Mouse (Mus musculus): Measurements from ENCODE around the gene Zmym4.

Gene Zmym4

DNA sequence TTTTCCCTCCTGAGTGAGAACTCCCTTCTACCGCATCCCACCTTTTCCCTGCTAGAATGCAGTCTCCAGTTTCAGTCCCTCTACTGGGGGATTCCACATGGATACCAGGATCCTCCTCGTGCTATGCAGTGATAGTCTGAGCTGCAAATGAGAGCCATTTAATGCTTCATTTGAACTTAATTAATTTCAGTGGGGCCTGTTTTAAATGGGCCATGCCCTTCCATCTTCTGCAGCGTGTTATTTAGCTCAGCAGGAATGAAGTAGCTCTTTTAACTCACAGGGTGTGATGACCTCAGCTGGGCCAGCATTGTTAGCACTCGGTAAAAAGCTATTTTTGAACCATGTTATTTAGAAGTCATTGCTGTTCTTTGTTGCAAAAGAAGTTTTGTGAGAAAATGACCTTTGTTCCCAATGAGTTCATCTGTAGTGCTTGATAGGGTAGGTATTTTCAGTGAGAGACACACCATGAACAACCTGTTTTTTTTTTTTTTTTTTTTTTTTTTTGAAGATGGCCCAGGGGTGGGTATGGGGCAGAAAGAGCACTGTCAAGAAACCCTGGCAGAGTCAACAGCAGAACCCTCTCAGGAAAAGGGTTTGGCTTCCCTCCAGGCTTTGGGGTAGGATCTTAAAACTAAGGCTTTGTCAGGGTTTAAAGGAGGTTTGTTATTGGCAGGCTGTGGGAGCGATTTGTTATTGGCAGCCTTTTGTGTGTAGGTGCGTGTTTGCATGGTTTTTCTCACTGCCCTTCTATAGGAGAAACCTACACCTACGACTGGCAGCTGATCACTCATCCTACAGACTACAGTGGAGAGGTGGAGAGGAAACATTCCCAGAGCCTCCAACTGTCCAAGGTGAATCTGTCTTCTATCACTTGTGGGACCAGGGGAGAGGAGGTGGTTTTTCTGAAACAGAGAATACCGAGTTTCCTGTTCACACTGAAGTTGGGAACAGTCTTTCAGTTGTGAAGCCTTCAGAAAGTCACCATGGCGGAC, 144.7 kb downstream of the Zmym4 start:
- no peak for DNase-seq (ENCODE audit: low read depth, low spot score)

DNA sequence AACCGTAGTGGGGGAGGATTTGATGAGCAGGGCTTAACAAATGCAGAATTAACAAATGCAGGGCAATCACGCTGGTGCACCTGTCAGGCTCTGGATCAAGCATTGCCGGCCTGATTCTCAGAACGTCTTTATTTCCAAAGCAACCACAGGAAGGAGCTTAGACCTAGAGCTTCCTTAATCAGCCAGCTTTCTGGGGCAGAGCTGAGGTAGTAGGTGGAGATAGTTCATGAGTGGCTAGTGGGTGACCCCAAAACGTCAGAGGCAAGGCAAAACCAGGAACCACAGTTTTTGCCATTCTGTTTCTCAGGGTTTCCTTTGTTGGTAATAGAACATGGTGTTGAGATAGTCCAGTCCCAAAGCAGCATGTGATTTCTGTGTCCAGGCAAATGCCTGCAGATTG, 153.1 kb downstream of the Zmym4 start:
- DNase-seq (ENCODE audit: low read depth, low spot score): peak; percentile 29

DNA sequence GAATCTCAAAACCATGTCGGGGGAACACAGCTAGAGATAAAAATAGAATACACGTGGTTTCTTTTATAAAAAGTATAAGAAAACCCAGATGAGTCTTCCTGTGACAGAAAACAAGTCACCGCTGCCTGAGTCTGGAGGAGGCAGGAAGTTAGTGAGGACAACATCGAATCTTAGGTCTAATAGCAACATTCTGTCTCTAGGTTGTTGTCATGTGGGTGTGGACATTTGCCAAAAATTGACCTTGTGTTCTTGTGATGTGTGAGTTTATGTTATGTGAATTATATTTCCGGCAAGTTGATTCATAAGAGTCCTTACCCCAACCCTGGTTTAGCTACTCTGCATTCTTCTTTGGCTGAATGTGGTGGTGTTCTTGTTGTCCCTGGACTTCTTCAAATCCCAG, 154.7 kb downstream of the Zmym4 start:
- DNase-seq (ENCODE audit: low read depth, low spot score): no peak
